Mouse (Mus musculus) layer of hippocampus, adult 9-11 months (tissue): ENCODE measurements around the gene Wdr89.
A peak's percentile ranks its signal among the peaks of the same experiment; 100 is the strongest.

Experiments used
- DNase-seq: peaks from one replicate; pipeline ENCODE4 v3.0.0; 2022

Gene Wdr89

DNA sequence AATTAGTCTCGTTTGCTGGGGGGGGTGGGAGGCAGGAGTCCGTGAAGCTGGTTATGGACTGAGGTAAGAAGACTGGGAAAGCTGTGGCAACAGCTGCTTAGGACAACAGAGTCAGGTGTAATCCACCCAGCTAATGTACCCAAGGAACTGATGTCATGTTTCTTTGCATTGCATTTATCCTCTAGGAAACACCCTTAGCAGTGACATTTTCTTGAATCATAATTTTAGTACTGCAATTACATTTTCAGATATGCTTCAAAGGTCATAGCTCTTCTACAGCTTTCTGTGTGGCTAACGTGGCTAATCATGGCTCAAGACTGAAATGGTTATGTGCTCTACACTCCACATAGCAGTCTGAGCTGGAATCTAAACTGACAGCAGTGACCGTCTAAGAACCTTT is 70.3 kb downstream of the Wdr89 start:
- DNase-seq = no peak

- DNase-seq = no peak
These were observed 71.6 kb downstream of the Wdr89 start for GRCm38 (mm10) chr12:75597707-75598106.

DNA sequence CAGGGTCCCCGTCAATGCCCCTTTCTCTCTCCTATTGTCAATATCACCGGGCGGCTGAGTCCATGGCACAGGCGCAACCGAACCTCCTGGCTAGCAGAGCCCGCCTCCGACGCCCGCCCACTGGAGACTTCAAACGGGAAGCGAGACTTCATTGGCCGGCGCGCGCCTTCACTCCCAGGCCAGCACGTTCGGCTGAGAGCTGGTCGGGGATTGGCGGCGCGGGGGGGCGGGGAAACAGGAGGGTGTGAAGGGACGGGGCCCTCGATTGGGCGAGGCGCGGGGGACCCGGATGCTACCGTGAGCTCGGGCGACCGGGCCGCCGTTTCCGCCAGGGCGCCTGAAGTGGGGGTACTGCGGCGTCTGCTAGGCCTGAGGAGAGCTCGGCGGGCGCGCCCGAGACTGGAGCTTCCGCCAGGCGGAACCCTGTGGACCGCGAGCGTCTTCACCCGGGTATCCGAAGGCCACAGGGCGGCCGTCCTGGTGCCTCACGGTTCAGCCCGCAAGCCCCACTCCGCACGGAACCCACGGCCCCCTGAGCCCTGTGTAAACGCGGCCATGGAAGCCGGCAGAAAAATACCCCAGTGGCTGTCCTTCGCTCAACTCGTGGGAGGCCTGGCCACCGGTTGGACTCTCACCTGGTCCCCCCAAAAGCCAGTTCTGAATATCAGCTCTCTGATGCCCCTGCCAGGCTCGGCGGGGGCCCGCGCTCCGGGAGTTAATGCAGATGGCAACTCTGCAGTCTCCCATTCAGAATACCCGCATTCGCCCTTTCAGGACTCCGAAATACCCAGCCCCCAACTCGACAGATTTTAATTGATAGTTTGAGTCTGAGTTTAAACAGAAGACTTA is 73.0 kb downstream of the Wdr89 start, which contains the start of gene Ppp2r5e:
Gene Ppp2r5e, minus strand, starts transcription at position 92 of the 849 bp plus-strand sequence.
- peak; percentile 99 for DNase-seq

DNA sequence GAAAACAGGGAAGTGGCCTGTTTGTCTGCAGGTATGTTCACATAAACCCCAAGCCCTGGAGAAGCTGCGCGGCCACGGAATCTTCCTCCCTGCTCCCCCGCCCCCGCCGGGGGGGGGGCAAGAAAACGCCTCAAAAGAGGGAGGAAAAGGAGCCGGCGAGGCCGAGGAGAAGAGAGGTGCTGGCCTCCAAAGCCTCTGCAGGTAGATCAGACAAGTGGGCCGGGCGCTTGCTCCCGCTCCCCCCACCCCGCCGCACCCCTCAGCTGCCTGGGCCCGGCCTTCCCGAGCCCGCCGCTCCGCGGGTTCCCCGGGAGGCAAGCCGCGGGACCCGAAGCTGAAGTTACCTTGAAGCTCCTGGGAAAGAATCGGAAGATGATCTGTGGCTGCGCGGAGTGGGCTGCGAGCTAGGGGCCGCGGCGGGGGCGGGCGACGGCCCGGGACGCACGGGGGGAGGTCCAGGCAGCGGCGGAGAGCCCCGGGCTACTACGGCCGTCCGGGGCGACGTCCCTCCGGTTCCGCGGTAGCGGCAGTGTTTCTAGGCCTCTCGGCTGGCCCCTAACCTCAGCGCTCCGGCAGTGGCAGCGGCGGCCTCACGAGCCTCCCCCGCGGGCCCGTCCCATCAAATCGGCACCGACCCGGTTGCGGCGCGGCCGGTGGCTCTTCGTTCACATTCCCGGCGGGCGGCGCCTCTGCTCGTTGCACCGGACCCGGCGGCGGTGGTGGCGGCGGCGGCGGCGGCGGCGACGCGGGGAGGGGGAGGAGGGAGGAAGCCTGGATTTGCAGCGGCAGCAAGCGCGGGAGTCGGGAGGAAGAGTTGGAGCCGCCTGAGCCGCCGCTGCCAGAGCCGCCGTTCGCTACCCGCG is 73.8 kb downstream of the Wdr89 start:
- peak; percentile 6 for DNase-seq

GRCm38 (mm10) chr12:75594404-75594803 is 74.9 kb downstream of the Wdr89 start:
- DNase-seq = no peak

DNA sequence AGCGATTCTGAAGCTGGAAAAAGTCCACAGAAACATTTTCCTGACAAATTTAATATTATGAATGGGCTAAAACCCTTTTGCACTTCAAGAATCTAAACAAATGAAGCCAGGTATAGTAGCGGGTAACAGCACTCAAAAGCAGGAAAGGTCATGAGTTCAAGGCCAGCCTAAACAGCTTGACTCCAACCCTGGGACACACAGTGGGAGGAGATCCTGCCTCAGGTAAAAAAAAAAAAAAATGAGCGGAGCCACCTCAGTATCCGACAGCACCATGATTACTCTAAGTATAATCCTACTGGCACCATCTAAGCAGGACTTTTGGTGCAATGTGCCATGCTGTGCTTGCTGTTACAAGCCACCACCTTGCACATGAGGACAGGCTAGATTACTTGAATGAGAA is 75.5 kb downstream of the Wdr89 start:
- DNase-seq = no peak

- no peak for DNase-seq
These were observed 81.8 kb downstream of the Wdr89 start for GRCm38 (mm10) chr12:75587501-75587900.

- no peak for DNase-seq
These were observed 85.6 kb downstream of the Wdr89 start for GRCm38 (mm10) chr12:75583776-75584175.
